Mouse (Mus musculus) ZHBTc4 (cell line): ENCODE results near the gene Ets1.

Experiments used
- DNase-seq: peaks from one replicate; pipeline ENCODE4 v3.0.0-alpha.2; 2011; ENCODE audit warnings: low read depth, low spot score

The Ets1 gene

DNA sequence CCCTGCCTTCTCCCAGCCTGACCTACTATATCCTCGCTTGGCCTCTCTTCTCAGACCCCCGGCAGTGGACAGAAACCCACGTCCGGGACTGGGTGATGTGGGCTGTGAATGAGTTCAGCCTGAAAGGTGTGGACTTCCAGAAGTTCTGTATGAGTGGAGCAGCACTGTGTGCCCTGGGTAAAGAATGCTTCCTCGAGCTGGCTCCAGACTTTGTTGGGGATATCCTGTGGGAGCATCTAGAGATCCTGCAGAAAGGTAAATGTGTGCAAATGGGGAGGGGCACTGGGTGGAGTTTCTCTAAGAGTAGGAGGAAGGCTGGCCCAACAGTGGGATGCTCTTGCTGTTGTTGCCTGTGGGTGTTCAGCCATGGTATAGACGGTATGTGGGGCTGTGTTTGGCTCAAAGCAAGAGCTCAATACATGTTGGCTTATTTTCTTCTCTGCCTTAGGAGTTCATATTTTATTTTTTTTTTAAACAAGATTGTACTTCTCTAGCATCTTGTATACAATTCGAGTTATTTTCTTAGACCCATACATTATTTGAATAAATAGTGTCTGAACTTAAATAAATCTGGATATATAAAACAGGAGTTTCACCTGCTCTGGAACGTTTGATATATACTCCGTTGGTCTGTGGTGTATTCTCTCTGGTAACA lies 94.1 kb downstream of the Ets1 start:
- DNase-seq, result no peak

DNA sequence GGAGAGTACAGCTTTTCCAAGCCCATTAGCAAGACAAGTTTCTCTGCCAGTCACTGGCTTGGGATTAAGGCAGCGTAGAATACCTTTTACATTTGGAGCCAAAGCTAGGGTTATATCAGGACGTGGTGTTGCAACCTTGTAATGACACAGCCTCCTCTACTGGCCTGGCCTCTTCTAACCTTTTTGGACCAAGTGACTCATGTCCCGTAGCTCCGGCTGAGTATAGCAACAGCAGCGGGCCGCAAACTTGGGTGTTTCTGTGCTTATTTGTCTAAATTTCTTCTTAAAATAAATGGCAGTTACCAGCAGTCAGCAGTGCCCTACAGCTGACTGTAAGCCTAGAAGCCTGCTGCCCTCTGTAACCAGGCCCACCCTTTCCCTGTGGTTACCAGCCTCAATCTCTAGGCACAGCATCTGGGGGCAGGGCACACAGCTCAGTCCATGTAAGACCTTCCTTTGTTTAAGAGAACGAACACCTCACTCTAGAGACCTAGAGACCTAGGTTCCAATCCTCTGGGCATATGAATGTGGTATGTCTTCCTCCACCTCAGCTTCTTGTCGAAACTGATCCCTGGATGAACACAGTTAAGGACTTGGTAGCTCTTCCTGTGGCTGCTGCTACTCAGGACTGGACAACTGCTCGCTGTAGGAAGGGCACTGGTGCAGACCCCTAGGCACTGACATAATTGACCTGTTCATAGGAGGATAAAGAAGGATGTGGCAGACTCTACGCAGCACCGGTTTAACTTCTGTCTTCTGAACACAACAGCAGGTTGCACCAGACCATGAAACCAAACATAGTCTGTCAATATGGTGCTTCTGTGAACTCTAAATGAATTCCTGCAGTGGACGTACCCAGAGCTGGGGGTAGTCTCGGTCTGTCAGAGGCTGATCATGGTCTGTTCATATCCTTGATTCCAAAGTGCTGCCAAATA lies 94.9 kb downstream of the Ets1 start:
- no peak for DNase-seq

GRCm38 (mm10) chr9:32731787-32732186 lies 95.8 kb downstream of the Ets1 start:
- DNase-seq, result no peak

GRCm38 (mm10) chr9:32735071-32735470 lies 99.0 kb downstream of the Ets1 start:
- DNase-seq, result no peak

DNA sequence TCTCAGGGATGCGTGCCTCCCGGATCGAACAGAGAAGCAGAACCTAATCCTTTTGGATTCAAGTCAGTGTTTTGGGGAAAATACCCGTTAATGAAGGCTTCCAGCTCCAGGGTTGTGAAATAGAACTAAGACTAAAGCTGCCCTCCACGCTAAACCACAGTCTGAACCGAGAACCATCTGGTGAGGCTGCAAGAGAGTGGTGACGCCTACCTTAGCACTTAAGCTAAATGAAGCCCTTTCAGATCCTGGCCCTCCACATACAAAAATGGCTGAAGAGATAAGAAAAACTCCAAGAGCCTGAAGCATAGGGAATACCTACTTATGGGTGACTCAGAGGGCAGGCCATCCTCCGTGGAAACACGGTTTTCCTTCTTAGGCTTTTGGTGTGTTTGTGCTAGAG lies 100.0 kb downstream of the Ets1 start:
- no peak for DNase-seq

GRCm38 (mm10) chr9:32739988-32740387 lies 104.0 kb downstream of the Ets1 start:
- no peak for DNase-seq

DNA sequence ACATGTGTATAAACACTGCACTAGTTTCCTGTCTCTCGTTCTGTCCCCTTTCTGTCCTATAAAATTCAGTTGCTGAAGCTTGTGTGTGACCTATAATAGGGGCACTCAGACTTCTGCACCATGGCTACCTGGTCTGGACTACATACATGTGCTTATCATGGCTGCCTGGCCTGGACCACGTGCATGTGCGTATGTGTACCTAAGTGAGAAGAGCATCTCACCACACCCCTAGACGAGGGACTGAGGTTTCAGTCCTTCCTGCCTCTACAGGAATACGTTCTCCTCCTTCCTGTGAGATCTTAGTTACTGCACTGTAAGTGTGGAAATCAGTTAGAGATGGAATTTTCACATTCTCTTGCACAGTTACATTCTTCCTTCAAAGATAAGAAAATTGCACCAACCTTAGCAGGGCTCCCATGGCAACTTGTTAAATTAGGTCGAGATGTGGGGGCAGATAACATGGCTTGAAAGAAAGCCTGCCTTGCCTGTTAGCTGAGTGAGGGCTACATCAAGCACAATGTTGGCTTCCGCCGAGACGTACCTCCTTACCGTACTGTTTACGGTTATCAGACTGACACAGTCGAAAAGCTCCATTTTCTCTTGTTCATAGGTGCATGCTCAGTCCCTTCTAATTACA lies 104.8 kb downstream of the Ets1 start:
- DNase-seq, result no peak

DNA sequence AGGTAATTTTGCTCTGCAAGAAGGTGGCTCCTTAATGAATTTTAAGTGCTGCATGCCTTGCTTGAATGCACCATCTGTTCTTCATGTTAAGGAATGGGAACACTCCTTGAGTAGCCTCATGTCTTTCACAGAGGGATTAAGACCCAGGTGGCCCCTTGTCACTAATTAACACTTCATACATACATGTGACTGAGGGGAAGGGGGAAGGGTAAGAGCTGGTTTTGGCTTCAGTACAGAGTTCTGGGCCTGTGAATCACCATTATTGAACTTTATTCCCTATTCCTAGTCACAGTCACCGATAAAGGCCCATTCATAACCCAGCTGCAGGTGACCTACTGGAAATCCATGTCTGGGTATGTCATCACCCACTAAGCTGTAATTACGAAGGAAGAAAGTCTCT lies 105.7 kb downstream of the Ets1 start:
- DNase-seq, result no peak

GRCm38 (mm10) chr9:32743157-32743556 lies 107.1 kb downstream of the Ets1 start:
- DNase-seq, result no peak

- DNase-seq, result no peak
These were observed 107.7 kb downstream of the Ets1 start for GRCm38 (mm10) chr9:32743642-32744161.

- DNase-seq, result no peak
These were observed 108.3 kb downstream of the Ets1 start for GRCm38 (mm10) chr9:32744288-32744687.

GRCm38 (mm10) chr9:32745079-32745763 lies 109.2 kb downstream of the Ets1 start:
- DNase-seq, result no peak

- DNase-seq, result no peak
These were observed 110.0 kb downstream of the Ets1 start for GRCm38 (mm10) chr9:32745998-32746397.

- no peak for DNase-seq
These were observed 110.6 kb downstream of the Ets1 start for GRCm38 (mm10) chr9:32746615-32747014.

DNA sequence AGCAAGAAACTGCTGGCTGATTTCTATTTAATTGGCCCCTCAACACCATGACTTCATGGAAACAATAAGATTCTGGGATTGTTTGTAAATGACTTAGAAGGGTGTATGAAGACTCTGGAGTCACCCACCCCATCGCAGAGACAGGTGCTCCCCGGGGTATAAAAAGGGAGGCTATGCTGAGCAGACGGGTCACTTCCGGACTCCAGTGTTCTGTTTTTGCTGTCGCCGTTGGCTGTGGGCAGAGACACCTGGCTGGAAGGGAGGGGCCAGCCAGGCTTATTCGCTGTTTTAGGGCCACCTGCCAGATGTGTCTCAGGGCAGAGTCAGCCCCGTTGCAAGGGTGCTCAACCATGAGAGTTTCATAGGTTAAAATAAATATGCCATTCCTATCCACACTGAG lies 111.6 kb downstream of the Ets1 start:
- no peak for DNase-seq

- DNase-seq, result no peak
These were observed 112.5 kb downstream of the Ets1 start for GRCm38 (mm10) chr9:32748552-32748951.

- no peak for DNase-seq
These were observed 113.9 kb downstream of the Ets1 start for GRCm38 (mm10) chr9:32749721-32750480.

DNA sequence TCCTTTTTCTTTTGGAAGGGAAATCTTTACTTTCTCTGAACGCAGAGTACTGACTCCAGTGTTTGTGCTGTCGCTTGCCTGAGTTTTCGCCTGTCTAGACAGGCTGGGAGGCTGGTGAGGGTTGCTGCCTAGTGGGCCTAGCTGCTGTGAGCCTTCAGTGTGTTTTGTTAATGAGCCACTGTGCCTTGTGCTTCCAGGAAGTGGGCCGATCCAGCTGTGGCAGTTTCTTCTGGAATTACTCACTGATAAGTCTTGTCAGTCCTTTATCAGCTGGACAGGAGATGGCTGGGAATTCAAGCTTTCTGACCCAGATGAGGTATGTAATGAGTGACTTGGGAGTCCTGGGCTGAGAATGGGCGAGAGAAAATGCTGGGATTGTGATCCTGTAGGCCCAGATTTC lies 116.6 kb downstream of the Ets1 start:
- DNase-seq, result no peak

GRCm38 (mm10) chr9:32754311-32754710 lies 118.3 kb downstream of the Ets1 start:
- DNase-seq, result no peak

DNA sequence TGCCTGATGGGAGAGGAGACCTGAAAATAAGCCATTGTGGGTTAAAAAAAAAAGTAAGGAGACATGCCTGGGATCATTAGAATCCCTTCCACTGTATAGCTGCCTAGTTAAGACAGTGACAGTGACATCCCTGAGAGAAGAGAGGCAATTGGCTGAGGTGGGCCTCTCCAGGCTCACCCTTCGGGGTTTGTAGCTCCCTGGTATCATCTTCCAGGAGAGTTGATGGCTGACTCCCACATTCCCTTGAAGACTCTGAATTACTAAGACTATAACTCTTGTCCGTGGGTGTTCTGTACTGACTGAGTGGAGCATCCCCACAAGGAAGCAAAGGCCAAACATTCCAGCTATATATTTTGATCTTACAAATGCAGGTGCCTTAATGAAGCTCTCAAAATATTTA lies 120.0 kb downstream of the Ets1 start:
- no peak for DNase-seq
